Mouse (Mus musculus): Measurements from ENCODE around the gene Ssh2.

GRCm38 (mm10) chr11:77497341-77497756 is 281.3 kb downstream of the Ssh2 start:
- peak; percentile 29; the same call in 1 of the 2 replicates for TF ChIP-seq CTCF (IDR thresholded peaks at IDR 0.05; ENCODE audit: extremely low read depth, insufficient read depth, low read length)
- TF ChIP-seq POLR2A (IDR thresholded peaks at IDR 0.05; ENCODE audit: extremely low read depth, insufficient read depth, low read length): no peak
